Mouse (Mus musculus) kidney, adult 2 months (tissue): ENCODE results near the gene Sall1.

ENCODE experiments used
- CTCF ChIP-seq: fragments of 200-500 bp; conservative IDR thresholded peaks from 2 replicates; pipeline ENCODE4 v1.5.1; 2011; ENCODE audit warnings: low read depth, mild to moderate bottlenecking, control low read depth, low read length, moderate library complexity, mixed read lengths; ENCODE audit not compliant: insufficient read depth, insufficient read length
- POLR2A ChIP-seq: fragments of 200-500 bp; IDR thresholded peaks from one replicate; pipeline ENCODE4 v1.6.1; 2011; ENCODE audit warnings: low read depth, low read length, control low read depth

DNA sequence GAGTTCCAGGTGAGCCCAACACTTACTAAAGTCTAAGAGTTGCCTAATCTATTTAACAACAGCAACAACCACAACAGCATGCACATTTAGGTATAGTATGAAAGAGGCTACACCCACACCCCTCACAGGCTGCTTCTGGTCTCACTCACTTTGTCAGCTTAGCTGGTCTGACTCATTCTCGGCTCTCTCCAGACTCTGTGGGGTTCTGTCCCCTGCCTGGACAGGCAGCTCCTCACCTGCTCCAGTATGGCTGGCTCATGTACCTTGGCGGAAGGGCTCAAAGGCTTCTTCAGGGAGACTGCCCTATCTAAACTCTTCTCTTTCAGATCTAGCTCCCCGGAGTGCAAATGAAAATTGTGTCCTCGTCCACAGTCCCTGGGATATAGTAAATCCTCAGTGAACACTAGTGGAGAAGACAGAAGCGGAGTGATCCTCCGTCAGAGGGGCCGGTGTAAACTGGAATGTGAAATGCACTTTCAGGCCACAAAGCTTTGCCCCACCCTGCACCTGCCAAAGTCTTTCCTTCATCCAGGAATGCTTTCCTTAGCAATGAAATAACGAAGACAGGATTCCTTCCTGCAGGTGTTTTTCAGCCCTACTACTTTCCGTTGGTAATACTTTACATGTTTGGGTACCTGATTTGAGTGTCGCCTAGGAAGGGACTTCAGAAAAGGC lies 19.5 kb upstream of the Sall1 start:
- no peak for TF ChIP-seq POLR2A
- TF ChIP-seq CTCF: no peak
